Mouse (Mus musculus) embryo, embryonic 9.5 days (tissue): ENCODE data around the gene Rag1.

Experiments used
- DNase-seq: peaks from one replicate; pipeline ENCODE4 v3.0.0-alpha.2; 2017; ENCODE audit errors: extremely low spot score

Gene Rag1

DNA sequence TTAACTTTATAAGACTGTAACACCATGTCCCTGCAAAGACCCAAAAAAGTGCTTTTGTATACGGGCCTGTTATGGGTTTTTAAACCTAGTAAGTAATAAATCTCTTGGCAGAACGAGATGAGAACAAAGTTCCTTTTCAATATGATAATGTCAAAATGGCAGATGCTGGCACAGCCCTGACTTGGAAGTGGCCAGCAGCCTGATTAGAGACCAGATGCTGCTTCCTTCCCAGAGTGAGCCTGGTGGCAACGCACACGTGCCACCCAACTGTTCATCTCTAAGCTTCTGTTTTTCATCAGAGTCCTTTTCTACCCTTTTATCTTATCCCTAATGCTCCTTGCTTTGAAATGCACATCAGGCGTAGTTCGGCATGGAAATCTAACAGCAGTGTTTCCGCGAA lies 57.9 kb downstream of the Rag1 start:
- no peak for DNase-seq
